ENCODE assay signal across 26 mouse cellular contexts in genomic region chr5:146435316-146435715, GRCm38 (mm10). TPM values are rescaled to one million over a fixed set of nuclear protein-coding genes. Genes with fewer than 3 reads are reported as not detected.
"Had no signal": no experiment of that assay in that cellular context is flagged by ENCODE, and none has a peak within 500 bp of the region (broad histone marks: within the 10 kb centered on the region; RNA-seq: fewer than 3 reads in every experiment).

No protein-coding gene starts in this region.

- H3K4me3 ChIP-seq: midbrain, embryonic 10.5 days; midbrain, embryonic 13.5 days; myocyte; neural tube, embryonic 13.5 days; neural tube, embryonic 15.5 days had no signal

- H3K9ac ChIP-seq: liver, embryonic 14.5 days; lung, embryonic 14.5 days; midbrain, embryonic 13.5 days; neural tube, embryonic 13.5 days; neural tube, embryonic 15.5 days had no signal

- H3K27me3 ChIP-seq: midbrain, embryonic 13.5 days; neural tube, embryonic 13.5 days; neural tube, embryonic 15.5 days had no signal

- H3K4me1 ChIP-seq: midbrain, embryonic 10.5 days; midbrain, embryonic 13.5 days; neural tube, embryonic 13.5 days; neural tube, embryonic 15.5 days had no signal

- H3K27ac ChIP-seq: liver, embryonic 14.5 days; midbrain, embryonic 10.5 days; midbrain, embryonic 13.5 days; neural tube, embryonic 13.5 days; neural tube, embryonic 15.5 days had no signal

- H3K4me2 ChIP-seq: lung, embryonic 14.5 days; midbrain, embryonic 13.5 days; neural tube, embryonic 13.5 days; neural tube, embryonic 15.5 days had no signal

- ATAC-seq: midbrain, embryonic 13.5 days; midbrain, embryonic 16.5 days had no signal

- DNase-seq: lung, adult 18-20 months; lung, embryonic 14.5 days; lung, postnatal 10 days; lung, postnatal 4 days; retina, postnatal 1 day; right cerebral cortex, adult 18-20 months; right cerebral cortex, postnatal 25 days; right cerebral cortex, postnatal 4 days; spleen, adult 18-20 months; thymus, adult 18-20 months; thymus, postnatal 14 days; thymus, postnatal 36 days had no signal

- H3K9me3 ChIP-seq: midbrain, embryonic 13.5 days; neural tube, embryonic 13.5 days; neural tube, embryonic 15.5 days had no signal

RNA-seq across cellular contexts. Expression of gene Gm6408, which starts 46.4 kb away (rescaled TPM):
- polyA plus RNA-seq: liver, embryonic 14.5 days; liver, embryonic 16.5 days; lung, embryonic 14.5 days; lung, embryonic 16.5 days; midbrain, embryonic 10.5 days; midbrain, embryonic 13.5 days; midbrain, embryonic 16.5 days; myocyte; neural tube, embryonic 11.5 days; neural tube, embryonic 13.5 days; neural tube, embryonic 15.5 days; small intestine, adult 2 months; stomach, embryonic 14.5 days; stomach, embryonic 16.5 days; thymus, postnatal 0 days had no signal

RNA-seq across cellular contexts. Expression of gene Wasf3, which starts 50.5 kb away (rescaled TPM):
- polyA plus RNA-seq: myocyte had no signal

RNA-seq across cellular contexts. Expression of gene Gm6370, which starts 55.8 kb away (rescaled TPM):
- polyA plus RNA-seq: liver, embryonic 14.5 days; liver, embryonic 16.5 days; lung, embryonic 14.5 days; lung, embryonic 16.5 days; midbrain, embryonic 10.5 days; midbrain, embryonic 13.5 days; midbrain, embryonic 16.5 days; myocyte; neural tube, embryonic 11.5 days; neural tube, embryonic 13.5 days; neural tube, embryonic 15.5 days; small intestine, adult 2 months; stomach, embryonic 14.5 days; stomach, embryonic 16.5 days; thymus, postnatal 0 days had no signal
